Mouse (Mus musculus): ENCODE measurements around the gene 4930404H24Rik.
"Not testable (repeated sequence)": the region's sequence is repeated elsewhere in the genome, so short reads cannot be mapped to it uniquely, and the experiment has no call there.

4930404H24Rik gene

GRCm38 (mm10) chr2:153478583-153478982 lies 14.0 kb upstream of the 4930404H24Rik start:
- DNase-seq (ENCODE audit: extremely low spot score), result peak; percentile 76

GRCm38 (mm10) chr2:153479486-153479885 lies 13.1 kb upstream of the 4930404H24Rik start:
- DNase-seq (ENCODE audit: extremely low spot score), result no peak

- DNase-seq (ENCODE audit: extremely low spot score), result no peak
These were observed 11.3 kb upstream of the 4930404H24Rik start for GRCm38 (mm10) chr2:153481108-153481860.

- DNase-seq (ENCODE audit: extremely low spot score), result no peak
These were observed 10.8 kb upstream of the 4930404H24Rik start for GRCm38 (mm10) chr2:153481861-153482120.

GRCm38 (mm10) chr2:153483118-153483983 lies 9.2 kb upstream of the 4930404H24Rik start:
- DNase-seq (ENCODE audit: extremely low spot score), result peak; percentile 50

- no peak for DNase-seq (ENCODE audit: extremely low spot score)
These were observed 8.5 kb upstream of the 4930404H24Rik start for GRCm38 (mm10) chr2:153484071-153484470.

GRCm38 (mm10) chr2:153490116-153490515 lies 2.5 kb upstream of the 4930404H24Rik start:
- DNase-seq (ENCODE audit: extremely low spot score), result no peak

GRCm38 (mm10) chr2:153490940-153491339 lies 1.6 kb upstream of the 4930404H24Rik start:
- no peak for DNase-seq (ENCODE audit: extremely low spot score)

GRCm38 (mm10) chr2:153491512-153492178 lies 945 bp upstream of the 4930404H24Rik start:
- no peak for DNase-seq (ENCODE audit: extremely low spot score)

GRCm38 (mm10) chr2:153492179-153492517 lies 442 bp upstream of the 4930404H24Rik start:
- DNase-seq (ENCODE audit: extremely low spot score), result no peak

- no peak for DNase-seq (ENCODE audit: extremely low spot score)
These were observed 772 bp downstream of the 4930404H24Rik start for GRCm38 (mm10) chr2:153493393-153493731.

- DNase-seq (ENCODE audit: extremely low spot score), result peak; percentile 63
These were observed 1.2 kb downstream of the 4930404H24Rik start for GRCm38 (mm10) chr2:153493781-153494292.

- peak; percentile 60 for DNase-seq (ENCODE audit: extremely low spot score)
These were observed 1.8 kb downstream of the 4930404H24Rik start for GRCm38 (mm10) chr2:153494293-153494811.

GRCm38 (mm10) chr2:153495391-153495790 lies 2.8 kb downstream of the 4930404H24Rik start:
- DNase-seq (ENCODE audit: extremely low spot score), result not testable (repeated sequence)

GRCm38 (mm10) chr2:153495818-153496217 lies 3.2 kb downstream of the 4930404H24Rik start:
- no peak for DNase-seq (ENCODE audit: extremely low spot score)

GRCm38 (mm10) chr2:153496301-153496700 lies 3.7 kb downstream of the 4930404H24Rik start:
- no peak for DNase-seq (ENCODE audit: extremely low spot score)

GRCm38 (mm10) chr2:153496898-153497297 lies 4.3 kb downstream of the 4930404H24Rik start:
- peak; percentile 58 for DNase-seq (ENCODE audit: extremely low spot score)

- DNase-seq (ENCODE audit: extremely low spot score), result no peak
These were observed 6.6 kb downstream of the 4930404H24Rik start for GRCm38 (mm10) chr2:153499154-153499553.

- no peak for DNase-seq (ENCODE audit: extremely low spot score)
These were observed 13.8 kb downstream of the 4930404H24Rik start for GRCm38 (mm10) chr2:153506385-153506784.

GRCm38 (mm10) chr2:153507969-153508368 lies 15.4 kb downstream of the 4930404H24Rik start:
- no peak for DNase-seq (ENCODE audit: extremely low spot score)

- DNase-seq (ENCODE audit: extremely low spot score), result no peak
These were observed 15.8 kb downstream of the 4930404H24Rik start for GRCm38 (mm10) chr2:153508405-153508804.
